Mouse (Mus musculus) megakaryocyte, adult 5-6 weeks (primary cell): ENCODE measurements around the gene Gck. TPM values are rescaled to one million over a fixed set of nuclear protein-coding genes. Genes with fewer than 3 reads are reported as not detected.
"Not testable (repeated sequence)": the region's sequence is repeated elsewhere in the genome, so short reads cannot be mapped to it uniquely, and the experiment has no call there.

Experiments
- ATAC-seq: 2 replicates; pipeline ENCODE4 v1.8.0; 2016; ENCODE audit warnings: mild to moderate bottlenecking, inconsistent platforms; ENCODE audit not compliant: poor library complexity, severe bottlenecking
- total RNA-seq, 2 experiments: library from RNA; stranded (forward) in 1 of 2; stranded (reverse) in 1 of 2; fragments of 153-499, 151-499 nt in 1 of 2; fragments of 221-1000, 200-1000 nt in 1 of 2; gene quantifications; 2 replicates each; pipeline versions ENCODE4 v1.2.3 to v1.2.4; 2015 to 2017

Gene Gck
- total RNA-seq, 2 experiments from 2014 or later, result not detected

DNA sequence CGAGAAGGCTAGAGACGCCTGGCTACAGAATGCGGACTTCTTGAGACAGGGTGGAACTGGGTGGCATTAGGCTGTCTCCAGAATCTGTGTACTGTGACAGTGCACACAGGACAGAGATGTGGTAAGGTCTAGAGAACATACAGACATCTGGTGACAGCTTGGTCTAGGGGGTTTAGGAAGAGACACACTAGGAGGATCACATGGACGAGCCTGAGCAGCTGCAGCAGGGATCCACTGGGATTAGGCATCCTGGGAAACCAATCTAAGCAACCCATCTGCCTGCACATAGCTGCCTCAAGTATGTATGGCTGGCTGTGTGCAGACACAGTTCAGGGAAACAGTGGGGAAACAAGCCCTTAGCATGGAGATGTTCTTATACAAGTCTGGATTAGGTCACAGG is 35.9 kb downstream of the Gck start:
- no peak for ATAC-seq

DNA sequence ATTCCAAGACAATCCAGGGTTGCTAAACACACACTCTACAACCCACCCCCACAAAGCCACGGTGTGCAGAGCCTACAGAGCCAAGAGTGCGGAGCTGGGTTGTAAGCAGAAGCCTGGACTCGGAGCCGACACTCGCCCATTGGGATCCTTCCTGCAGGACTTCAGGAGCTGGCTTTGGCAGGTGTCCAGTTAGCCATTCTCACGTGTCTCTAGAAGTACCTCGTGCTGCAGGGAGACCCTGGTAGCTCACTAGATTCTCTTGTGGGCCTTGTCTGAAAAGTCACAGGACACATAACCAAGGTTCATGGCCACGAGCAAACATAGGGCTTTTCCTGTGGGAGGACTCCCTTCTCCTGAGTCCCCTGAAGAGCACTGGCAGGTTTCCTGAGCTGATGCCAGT is 36.6 kb downstream of the Gck start:
- ATAC-seq, result no peak

DNA sequence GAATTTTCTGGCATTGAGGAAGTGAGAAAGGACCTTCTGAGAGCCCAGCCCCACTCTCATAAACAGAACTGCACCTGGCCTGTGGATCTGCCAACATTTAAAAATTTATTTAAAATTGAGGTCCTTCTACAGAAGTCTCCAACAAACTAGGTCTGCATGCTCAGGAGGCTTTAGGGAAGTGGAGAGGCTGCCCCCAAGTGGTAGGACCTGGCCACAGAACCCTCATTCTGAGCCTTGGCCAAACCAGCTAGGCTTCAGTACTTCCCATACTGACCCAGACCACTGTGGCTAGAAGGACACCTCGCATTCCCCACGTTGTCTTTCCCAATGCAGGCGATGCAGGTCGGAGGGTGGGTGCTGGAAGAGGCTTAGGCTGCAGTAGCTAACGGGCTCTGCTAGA is 37.2 kb downstream of the Gck start:
- ATAC-seq, result peak; percentile 68

DNA sequence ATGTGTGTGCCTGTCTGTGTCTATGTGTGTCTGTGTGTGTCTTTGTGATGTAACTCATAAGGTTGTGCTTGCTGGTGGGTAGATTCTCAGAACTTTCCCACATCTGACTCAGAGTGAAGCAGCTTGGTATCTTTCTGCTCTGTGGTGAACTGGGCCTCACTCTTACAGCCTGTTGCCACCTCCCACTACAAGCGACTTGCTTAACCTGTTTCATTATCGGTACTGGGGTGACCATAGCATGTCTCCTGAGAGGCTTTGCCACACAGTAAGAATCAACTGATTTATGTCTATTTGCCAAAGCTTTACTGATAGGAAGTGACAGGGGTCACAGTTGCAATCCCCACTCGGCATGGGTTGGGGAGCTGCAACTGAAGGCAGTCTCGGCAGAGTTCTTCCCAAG is 41.2 kb downstream of the Gck start:
- ATAC-seq, result no peak

DNA sequence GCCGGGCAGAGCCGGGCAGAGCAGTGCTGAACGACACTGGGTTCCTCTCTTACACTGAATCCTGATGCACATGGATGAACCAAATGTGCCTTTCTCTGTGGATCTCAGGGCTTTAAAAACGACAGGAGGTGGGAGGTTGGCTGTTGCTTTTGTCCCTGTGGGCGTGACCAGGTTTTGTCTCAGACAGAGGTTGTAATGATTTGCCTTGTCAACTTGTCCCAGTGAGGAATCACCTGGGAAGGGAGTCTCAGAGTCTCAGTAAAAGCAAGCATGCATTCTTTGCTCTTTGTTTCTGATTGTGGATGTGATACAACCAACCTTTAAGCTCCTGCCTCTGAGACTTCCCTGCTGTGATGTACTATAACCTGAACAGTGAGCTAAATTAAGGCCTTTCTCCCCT is 42.8 kb downstream of the Gck start:
- no peak for ATAC-seq

DNA sequence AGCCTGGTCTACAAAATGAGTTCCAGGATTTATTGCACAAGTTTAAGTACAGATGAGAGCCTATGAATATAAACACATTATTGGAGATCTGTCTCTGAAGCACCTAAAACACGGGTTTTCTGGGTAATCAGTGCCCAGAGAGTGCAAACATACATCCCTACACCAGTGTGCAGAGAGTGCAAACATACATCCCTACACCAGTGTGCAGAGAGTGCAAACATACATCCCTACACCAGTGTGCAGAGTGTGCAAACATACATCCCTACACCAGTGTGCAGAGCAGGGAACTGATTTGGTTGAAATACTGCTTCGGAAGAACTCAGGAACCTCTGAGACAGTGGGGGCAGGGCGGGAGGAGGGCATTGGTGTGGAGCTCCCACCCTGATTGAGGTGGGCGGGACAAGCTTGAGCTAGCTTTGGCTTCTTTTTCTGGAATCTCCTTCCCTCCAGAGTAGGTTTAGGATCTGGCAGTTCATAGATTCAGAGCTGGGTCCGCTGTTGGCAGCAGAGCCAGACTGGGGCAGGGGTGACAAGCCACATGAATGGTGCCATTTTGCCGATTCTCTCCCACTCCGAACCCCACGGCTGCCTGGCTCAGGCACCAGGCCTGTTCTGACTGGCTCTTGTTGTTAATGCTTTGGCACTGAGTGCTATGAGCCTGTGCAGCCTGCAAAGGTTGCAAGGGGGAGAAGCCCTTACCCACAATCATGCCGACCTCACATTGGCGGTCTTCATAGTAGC is 43.9 kb downstream of the Gck start:
- no peak for ATAC-seq

DNA sequence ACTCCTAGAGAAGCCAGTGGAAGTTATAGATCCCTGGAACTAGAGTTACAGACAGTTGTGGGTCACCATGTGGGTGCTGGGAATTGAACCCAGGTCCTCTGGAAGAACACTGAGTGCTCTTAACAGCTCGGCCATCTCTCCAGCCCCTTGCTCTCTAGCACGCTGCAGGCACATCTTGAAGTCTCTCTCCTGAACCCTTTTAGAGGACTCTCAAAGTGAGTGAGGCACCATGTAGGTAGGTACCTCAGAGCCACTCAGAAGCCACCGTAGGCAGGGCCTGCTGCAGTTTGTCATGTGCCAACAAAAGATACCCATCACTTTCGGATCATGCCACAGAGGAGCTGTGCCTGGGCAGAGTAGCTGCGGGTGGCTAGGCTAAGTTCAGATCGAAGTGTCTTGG is 45.0 kb downstream of the Gck start:
- no peak for ATAC-seq

DNA sequence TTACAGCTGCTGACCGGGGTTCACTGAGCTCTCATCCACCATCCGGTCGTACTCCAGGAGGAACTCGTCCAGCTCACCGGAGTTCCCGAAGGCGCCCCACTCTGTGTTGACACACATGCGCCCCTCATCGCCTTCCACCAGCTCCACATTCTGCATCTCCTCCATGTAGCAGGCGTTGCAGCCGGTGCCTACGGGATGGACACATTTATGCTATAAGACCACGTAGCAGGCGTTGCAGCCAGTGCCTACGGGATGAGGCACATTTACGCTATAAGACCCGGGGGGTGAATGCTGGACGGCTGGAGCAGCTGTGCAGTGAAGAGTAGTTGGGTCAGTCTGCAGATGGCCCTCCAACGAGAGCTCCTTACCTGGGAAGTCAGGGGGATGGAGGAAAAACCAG is 45.5 kb downstream of the Gck start:
- no peak for ATAC-seq

DNA sequence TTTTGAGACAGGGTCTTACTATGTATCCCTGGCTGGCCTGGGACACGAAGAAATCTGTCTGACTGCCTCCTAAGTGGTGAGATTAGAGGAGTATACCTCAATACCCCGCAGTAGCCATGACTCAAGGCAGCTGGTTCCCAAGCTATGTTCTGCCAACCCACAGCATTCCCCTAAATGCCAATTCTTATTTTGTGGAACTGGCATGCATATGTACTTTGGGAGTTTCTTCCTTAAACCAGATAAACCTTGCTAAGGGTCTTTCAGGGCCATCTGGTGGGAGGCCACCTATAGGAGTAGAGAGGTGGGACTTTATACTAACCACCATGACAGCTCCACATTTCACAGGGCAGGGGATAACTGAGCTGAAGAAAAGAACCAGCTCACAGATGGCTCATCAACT is 46.0 kb downstream of the Gck start:
- no peak for ATAC-seq

DNA sequence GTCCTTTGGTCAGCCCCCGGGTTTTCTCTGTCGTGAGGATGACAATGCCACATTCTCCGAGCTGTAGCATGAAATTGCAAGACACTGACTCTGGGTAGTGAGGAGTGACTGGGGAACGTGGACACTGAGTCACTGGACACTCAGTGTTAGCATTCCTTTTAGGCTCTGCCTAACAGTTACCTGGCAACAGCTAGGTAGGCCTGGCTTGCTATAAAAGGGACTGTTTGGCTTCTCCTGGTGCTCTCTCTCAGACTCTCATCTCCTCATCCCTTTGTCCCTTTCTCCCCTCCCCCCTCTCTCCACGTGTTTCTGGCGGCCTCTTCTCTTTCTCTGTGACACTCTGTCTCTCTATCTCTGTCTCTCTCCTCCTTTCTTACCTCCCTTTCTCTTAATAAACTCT is 47.5 kb downstream of the Gck start:
- no peak for ATAC-seq

DNA sequence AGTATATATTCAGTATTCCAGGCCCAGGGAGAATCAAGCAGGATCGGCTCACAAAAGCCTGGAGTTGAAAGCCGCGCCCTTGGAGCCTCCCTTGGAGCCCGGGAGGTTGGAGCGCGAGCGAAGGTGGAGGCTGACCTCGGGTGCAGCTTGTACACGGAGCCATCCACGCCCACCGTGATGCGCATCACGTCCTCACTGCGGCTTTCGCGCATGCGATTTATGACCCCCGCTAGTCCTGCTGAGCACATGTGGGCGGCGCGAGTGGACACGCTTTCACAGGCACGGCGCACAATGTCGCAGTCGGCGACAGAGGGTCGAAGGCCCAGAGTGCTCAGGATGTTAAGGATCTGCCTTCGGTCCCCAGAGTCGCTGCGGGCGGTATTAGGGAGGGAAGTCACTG is 47.9 kb downstream of the Gck start:
- ATAC-seq, result no peak

DNA sequence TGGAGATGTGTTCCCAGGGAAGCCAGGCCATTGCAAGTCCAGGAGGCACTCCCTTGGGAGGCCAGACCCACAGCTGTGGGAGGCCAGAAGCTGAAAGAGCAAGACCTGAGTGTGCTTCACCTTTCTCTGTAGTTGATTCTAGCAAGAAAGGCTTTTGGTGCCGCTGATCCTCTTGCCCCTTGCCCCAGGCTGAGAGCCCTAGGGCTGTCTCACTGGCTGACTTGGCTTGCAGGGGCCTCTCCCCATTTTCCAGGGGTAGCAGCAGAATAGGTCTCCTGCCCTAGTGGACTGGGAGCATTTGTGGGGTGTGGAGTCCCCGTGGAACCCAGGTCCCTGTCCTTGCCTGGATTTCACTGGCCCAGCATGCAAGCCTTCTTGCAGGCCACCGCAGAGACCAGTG is 48.6 kb downstream of the Gck start:
- ATAC-seq, result no peak

DNA sequence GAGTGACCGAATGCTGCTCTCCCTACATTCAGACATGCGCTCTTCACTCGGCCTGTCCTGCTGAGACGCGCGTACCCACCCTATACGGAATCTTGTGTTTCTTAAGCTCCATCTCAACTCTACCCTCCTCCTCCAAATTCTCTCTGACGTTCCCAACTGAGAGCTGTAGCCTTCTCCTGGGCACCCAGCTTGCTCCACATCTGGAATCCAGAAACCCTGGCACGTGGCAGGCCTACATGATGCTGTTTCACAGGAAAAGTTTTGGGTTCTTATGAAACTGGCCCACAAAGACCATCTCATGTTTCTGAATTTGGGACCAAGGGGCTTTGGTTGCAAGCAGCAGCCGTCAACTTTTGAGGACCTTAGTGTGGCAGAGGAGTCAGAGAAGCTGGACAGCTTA is 50.6 kb downstream of the Gck start:
- no peak for ATAC-seq

DNA sequence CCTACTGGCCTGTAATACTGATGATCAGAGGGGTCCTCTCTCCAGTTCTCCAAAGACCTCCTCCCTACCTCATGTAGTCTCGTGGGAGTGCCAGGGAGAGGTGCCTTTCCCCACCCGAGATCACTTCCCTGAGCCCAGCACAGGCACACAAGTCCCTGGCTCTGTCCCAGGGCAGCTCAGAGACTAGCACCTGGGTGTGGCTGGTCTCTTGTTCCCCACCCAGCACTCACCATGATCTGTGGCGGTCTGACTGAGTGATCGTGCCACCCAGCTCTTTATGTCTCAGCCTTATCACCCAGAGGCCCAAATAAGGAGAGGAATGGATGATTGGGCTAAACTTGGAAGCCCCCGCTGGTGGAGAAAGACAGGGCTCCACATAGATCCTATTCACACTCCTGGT is 51.4 kb downstream of the Gck start, which contains the start of gene Myl7:
Myl7 (minus strand) TSS at position 252 of the 400 bp plus-strand sequence.
- ATAC-seq, result no peak

DNA sequence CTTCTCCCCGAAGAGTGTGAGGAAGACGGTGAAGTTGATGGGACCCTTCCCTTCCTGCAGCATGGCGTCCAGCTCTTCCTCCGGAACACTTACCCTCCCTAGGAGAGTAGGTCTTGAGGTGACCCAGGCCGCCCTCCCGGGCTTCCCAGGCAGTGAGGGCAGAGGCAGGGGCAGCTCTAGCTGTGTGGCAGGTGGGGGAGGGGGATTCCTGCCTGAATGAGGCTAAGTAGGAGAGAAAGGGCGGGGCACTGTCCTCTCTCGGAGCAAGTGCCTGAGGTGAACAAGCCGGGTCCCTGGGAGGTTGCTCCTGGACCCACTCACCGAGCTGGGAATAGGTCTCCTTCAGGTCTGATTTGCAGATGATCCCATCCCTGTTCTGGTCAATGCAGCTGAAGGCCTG is 52.0 kb downstream of the Gck start:
- ATAC-seq, result no peak

DNA sequence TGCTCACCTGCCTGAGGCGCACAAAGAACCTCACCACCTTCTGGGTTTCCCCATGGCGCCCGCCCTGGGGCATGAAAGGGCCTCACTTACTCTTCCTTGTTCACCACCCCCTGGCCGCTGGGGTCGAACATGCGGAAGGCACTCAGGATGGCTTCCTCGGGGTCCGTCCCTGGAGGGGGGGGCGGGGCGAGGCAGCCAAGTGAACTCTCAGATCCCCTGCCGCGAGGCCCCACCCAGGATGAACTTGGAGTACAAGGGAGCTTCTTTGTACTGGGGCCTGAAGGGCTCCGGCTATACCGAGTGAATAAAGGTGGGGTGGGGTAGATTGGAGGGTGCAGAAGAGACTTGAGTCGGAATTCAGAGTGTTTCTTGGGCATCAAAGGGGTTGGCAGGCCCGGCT is 52.7 kb downstream of the Gck start:
- ATAC-seq, result no peak

DNA sequence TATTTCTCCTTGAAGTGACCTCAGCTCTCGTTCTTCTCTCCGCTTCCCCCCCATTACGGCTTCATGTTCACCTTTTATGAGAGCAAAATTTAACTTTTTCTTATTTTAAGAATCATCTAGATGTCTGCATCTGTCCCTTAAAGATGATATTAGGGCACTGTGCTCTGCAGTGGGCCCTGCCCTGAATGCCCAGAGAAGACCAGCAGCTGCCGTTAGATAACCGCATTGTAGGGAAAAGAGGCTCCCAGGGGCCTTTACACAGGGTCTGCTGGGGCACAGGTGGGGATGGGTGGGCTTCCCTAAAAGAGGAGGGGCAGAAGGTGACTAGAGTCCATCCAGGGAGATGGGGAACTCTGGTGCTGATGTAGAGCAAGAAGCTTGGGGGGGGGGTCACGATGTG is 56.1 kb downstream of the Gck start:
- no peak for ATAC-seq

DNA sequence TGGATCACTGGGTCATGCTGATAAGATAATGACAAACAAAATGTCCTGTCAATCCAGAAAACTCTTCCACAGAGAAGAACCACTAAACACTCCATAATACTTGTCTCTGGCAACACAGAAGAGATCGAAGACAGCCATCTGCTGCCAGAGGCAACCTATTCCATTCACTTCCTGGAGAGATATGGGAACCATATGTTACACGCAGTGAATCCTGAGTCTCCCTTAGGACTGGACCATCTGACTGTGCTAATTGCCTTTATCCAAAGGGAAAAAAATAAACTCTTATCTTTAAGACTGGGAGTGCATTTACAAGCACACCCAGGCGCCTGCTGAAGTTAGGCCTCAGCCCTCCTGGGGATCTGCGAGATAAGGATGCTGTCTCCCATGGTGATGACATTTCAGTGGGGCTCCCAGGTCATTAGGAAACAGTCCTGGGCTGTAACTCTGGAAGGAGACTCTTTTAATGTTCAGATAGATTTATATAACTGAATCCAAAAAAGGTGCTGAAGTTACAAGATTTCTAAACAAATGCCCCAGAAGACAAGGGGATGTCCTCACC is 57.0 kb downstream of the Gck start:
- ATAC-seq, result no peak

DNA sequence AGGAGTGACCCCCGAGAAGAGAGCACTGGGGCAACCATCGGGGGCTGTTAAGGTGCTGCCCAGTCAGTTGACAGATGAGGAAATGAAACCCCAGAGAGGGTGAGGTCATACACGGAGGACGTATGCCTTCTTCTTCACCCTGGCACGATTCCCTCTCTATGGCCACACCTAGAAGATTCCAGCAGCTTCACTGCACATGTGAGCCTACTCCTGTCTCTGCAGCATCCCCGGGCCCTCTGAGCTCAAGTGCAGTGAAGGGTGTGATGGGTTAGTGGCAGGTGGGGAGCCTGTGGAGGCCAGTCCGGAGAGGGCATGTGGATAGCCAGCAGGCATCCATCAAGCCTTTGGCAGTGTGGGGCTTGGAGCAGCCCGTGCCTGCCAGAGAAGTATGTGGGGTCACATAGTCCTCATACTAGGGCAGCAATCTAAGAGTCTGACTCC is 57.7 kb downstream of the Gck start:
- ATAC-seq, result peak; percentile 47; the same call in 1 of the 2 replicates

DNA sequence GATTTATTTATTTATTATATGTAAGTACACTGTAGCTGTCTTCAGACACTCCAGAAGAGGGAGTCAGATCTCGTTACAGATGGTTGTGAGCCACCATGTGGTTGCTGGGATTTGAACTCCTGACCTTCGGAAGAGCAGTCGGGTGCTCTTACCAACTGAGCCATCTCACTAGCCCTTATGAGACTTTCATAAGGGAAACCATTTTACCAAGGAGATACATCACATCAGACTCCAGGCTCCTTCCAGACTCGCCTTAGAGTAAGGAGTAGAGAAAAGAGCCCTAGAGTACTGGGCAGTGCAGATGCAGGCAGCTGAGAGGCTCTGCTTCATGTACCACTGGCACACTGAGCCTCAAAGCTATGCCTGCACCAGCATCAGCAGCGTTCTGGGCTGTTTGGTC is 61.3 kb downstream of the Gck start:
- ATAC-seq, result not testable (repeated sequence)

DNA sequence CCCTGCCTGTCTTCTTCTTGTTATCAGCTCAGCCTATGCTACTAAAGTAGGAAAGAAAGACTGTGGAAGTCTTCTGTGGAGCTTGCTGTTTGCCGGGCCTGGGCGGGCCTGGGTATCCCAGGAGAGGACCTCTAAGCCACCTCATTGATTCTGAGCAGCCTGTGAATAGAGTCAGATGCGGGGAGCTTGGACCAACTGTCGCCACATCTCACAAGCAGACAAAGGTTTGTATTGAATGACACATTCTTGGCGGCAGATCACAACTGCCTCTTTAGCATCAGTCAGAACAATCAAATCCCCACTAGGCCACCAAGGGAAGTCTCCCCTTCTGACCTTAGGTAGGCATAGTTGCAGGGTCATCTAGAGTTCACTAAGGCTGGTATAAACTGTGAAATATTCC is 62.6 kb downstream of the Gck start:
- ATAC-seq, result no peak

DNA sequence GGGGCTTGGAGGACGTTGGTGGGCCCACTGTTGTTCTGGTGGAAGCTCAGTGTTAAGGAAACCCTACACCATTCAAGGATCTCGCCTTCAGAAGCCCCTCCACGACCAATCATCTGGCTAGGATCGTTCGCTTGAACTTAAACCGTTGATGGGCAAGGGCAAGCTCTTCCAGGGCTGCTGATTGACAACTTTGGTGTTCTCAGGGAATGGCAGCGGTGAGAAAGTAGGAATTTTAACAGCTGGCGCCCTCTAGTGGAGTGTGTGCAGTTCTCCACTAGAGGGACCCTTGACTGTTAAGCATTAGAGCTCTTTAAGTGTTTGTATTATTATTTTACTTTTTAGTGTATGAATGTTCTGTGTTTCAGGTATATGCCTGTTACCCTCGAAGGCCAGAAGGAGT is 63.7 kb downstream of the Gck start:
- peak; percentile 61 for ATAC-seq

DNA sequence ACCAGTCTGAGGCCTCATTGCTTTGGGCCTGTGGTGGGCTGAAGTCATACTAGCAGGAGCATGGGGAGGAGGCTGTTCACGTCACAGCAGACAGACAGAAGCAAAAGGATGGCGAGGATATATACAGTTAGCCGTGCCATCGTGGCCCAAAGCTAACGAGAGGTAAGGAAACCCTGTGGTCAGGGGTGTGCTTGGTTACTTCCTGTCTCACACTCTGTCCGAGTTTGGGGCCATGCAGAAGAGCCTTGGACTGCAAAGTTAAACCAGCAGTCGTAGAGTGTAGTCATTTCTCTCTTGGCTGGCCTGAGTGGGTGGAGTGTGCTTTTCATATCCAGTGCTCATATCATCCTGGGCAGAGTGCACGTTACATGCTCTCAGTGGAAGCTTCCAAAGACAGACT is 67.4 kb downstream of the Gck start:
- ATAC-seq, result peak; percentile 31
